Mouse (Mus musculus) hindbrain, embryonic 16.5 days (tissue): ENCODE data around the gene Ankrd55. TPM values are rescaled to one million over a fixed set of nuclear protein-coding genes. Genes with fewer than 3 reads are reported as not detected.

Experiments used
- ATAC-seq: fragments of 200-750 bp; cut with Nextera tagmentation; 2 replicates; pipeline ENCODE4 v1.8.0; 2017; ENCODE audit warnings: moderate TSS enrichment, moderate library complexity
- H3K27ac ChIP-seq: fragments of 300-500 bp; sonication (generic); 2 replicates; pipeline ENCODE4 v1.5.1; 2014; ENCODE audit warnings: low read depth, mild to moderate bottlenecking, control low read depth, low read length, moderate library complexity
- H3K27me3 ChIP-seq: fragments of 300-500 bp; sonication (generic); replicated peaks from 2 replicates; pipeline ENCODE4 v1.6.1; 2014; ENCODE audit warnings: low read length; ENCODE audit not compliant: control insufficient read depth, insufficient read depth
- H3K36me3 ChIP-seq: fragments of 300-500 bp; sonication (generic); 2 replicates; pipeline ENCODE4 v1.6.1; 2014; ENCODE audit warnings: mild to moderate bottlenecking, low read length, moderate library complexity, mixed read lengths; ENCODE audit not compliant: control insufficient read depth, insufficient read depth
- H3K4me1 ChIP-seq: fragments of 300-500 bp; sonication (generic); 2 replicates; pipeline ENCODE4 v1.6.1; 2014; ENCODE audit warnings: low read depth, low read length; ENCODE audit not compliant: control insufficient read depth, insufficient read depth
- H3K4me2 ChIP-seq: fragments of 300-500 bp; sonication (generic); 2 replicates; pipeline ENCODE4 v1.6.1; 2014; ENCODE audit warnings: mild to moderate bottlenecking, low read length, control low read depth, moderate library complexity
- H3K4me3 ChIP-seq: fragments of 300-500 bp; sonication (generic); 2 replicates; pipeline ENCODE4 v1.5.1; 2014; ENCODE audit warnings: mild to moderate bottlenecking, low read length, control low read depth, moderate library complexity
- H3K9ac ChIP-seq: fragments of 300-500 bp; sonication (generic); 2 replicates; pipeline ENCODE4 v1.6.1; 2014; ENCODE audit warnings: low read depth, mild to moderate bottlenecking, control low read depth, low read length, moderate library complexity
- H3K9me3 ChIP-seq: fragments of 300-500 bp; sonication (generic); 2 replicates; pipeline ENCODE4 v1.6.1; 2014; ENCODE audit warnings: mild to moderate bottlenecking, low read length, moderate library complexity; ENCODE audit not compliant: control insufficient read depth
- WGBS: fragments of 180-500 bp; shearing (Covaris S2); extraction: QIAGEN DNeasy Blood & Tissue Kit; methylation state at CpG from one replicate; pipeline ENCODE4 v1.1.7; 2014; 5-methylcytosine and 5-hydroxymethylcytosine counted together
- polyA plus RNA-seq: library from polyadenylated mRNA; unstranded; fragments of >200 nt; fragmentation: Nextera tagmentation; extraction: Ambion mirVana; gene quantifications from 2 replicates; pipeline ENCODE4 v1.2.1, GENCODE M21; 2015

Gene Ankrd55
- polyA plus RNA-seq, 1 experiment from 2014 or later = 12.6 TPM

- Histone ChIP-seq H3K4me3 (no peak overlapping the region), H3K27ac (no peak overlapping the region), H3K9me3 (no peaks in the 10 kb centered on the region), H3K27me3 (no peaks in the 10 kb centered on the region), H3K4me2 (no peak overlapping the region), H3K36me3 (no peaks in the 10 kb centered on the region), H3K4me1 (no peaks in the 10 kb centered on the region), H3K9ac (no peak overlapping the region)
- WGBS = 64% methylated on average over 2 of the region's 2 CpGs
- no peak for ATAC-seq
These were observed 98.3 kb downstream of the Ankrd55 start for GRCm38 (mm10) chr13:112386494-112387075.

- Histone ChIP-seq H3K27ac (no peak overlapping the region), H3K9me3 (no peaks in the 10 kb centered on the region), H3K4me2 (no peak overlapping the region), H3K9ac (no peak overlapping the region), H3K4me1 (no peaks in the 10 kb centered on the region), H3K27me3 (no peaks in the 10 kb centered on the region), H3K36me3 (no peaks in the 10 kb centered on the region), H3K4me3 (no peak overlapping the region)
- no peak for ATAC-seq
- WGBS = 85% methylated on average over 5 of the region's 5 CpGs
These were observed 99.0 kb downstream of the Ankrd55 start for GRCm38 (mm10) chr13:112387279-112387678.

- Histone ChIP-seq H3K4me2 (no peak overlapping the region), H3K27me3 (no peaks in the 10 kb centered on the region), H3K9me3 (no peaks in the 10 kb centered on the region), H3K27ac (no peak overlapping the region), H3K4me1 (no peaks in the 10 kb centered on the region), H3K36me3 (no peaks in the 10 kb centered on the region), H3K4me3 (no peak overlapping the region), H3K9ac (no peak overlapping the region)
- ATAC-seq = no peak
- WGBS = 93% methylated on average over 3 of the region's 3 CpGs
These were observed 99.9 kb downstream of the Ankrd55 start for GRCm38 (mm10) chr13:112388176-112388575.

GRCm38 (mm10) chr13:112390206-112390605 lies 102.0 kb downstream of the Ankrd55 start:
- Histone ChIP-seq H3K4me1 (no peaks in the 10 kb centered on the region), H3K27ac (no peak overlapping the region), H3K4me3 (no peak overlapping the region), H3K4me2 (no peak overlapping the region), H3K36me3 (no peaks in the 10 kb centered on the region), H3K9me3 (no peaks in the 10 kb centered on the region), H3K27me3 (no peaks in the 10 kb centered on the region), H3K9ac (no peak overlapping the region)
- WGBS = 88% methylated on average over 1 of the region's 1 CpGs
- no peak for ATAC-seq

DNA sequence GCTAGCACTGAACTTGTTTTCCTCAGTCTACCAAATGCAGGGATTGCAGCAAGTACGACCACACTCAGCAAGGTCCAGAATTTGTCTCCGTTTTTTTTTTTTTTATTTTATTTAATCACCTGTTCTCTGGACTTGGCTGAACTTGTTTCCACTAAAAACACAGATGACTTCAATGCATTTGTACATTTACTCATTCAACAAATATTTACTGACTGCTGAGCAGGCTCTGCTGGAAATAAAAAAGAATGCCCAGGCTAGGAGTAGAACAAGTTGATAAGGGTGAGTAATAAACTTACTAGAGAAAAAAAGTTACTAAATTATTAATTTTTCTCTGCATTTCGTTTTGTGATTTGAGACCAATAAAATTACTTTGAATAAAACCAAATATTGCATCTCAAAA lies 103.1 kb downstream of the Ankrd55 start:
- Histone ChIP-seq H3K27ac (no peak overlapping the region), H3K4me1 (no peaks in the 10 kb centered on the region), H3K4me2 (no peak overlapping the region), H3K9me3 (no peaks in the 10 kb centered on the region), H3K9ac (no peak overlapping the region), H3K4me3 (no peak overlapping the region), H3K36me3 (no peaks in the 10 kb centered on the region), H3K27me3 (no peaks in the 10 kb centered on the region)
- WGBS = 79% methylated on average over 3 of the region's 3 CpGs
- ATAC-seq = no peak

DNA sequence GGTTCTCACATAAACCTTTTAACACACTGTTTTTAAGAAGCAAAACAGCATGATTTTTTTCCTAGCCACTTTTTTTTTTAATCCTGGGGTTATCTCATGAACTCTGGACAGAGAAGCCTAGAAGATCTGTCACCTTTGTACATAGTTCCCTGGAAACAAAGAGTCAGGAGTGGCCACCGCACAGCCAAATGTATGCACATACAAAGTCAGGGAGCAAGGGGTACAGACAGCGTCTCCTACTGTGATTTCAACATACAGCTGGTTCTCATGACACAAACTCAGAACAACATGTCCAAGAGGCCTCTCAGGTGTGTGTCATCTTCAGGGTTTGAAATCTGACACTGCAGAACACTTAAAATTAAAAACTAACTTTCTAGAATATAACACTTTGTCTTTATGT lies 105.1 kb downstream of the Ankrd55 start:
- Histone ChIP-seq H3K4me3 (no peak overlapping the region), H3K27me3 (no peaks in the 10 kb centered on the region), H3K9me3 (no peaks in the 10 kb centered on the region), H3K9ac (no peak overlapping the region), H3K27ac (no peak overlapping the region), H3K4me1 (no peaks in the 10 kb centered on the region), H3K4me2 (no peak overlapping the region), H3K36me3 (no peaks in the 10 kb centered on the region)
- ATAC-seq = no peak
- WGBS = 92% methylated on average over 2 of the region's 2 CpGs

DNA sequence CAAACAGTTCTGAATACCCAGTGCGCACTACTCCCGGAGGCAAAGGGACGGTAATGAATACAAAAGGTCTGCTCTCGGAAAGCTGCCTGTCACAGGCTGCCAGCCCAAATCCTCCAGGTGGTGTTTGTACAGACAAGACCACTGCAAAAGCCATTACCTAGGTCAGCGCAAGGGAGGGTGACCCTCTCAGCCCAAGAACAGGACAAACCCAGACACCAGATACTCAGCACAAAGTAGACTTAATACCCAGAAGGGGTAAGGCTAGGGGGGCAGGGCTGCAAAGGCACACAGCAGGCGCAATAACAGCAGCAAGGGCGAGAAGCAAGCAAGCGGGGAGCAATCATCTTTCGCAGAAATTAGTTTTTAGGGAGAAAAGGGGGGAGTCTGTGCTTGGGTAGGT lies 106.0 kb downstream of the Ankrd55 start:
- no peaks in the 10 kb centered on the region for H3K4me1 ChIP-seq
- no peak overlapping the region for H3K9ac ChIP-seq
- no peak for ATAC-seq

DNA sequence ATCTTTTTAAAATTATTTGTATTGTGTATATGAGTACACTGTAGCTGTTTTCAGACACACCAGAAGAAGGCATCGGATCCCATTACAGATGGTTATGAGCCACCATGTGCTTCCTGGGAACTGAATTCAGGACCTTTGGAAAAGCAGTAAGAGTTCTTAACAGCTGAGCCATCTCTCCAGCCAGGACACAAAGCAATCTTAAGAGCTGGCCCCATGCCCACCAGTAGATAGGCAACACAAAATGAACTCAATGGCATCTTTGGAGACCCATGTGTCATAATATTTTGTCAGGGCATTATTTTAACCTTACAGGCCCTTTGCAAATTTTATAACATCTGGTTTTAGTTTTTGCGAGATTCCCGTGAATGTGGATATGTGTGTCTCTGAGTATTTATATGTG lies 116.5 kb downstream of the Ankrd55 start:
- no peak overlapping the region for H3K27ac ChIP-seq
- no peak for ATAC-seq
- no peak overlapping the region for H3K4me3 ChIP-seq
- 86% methylated on average over 3 of the region's 3 CpGs for WGBS
- H3K4me2 ChIP-seq = no peak overlapping the region
- no peaks in the 10 kb centered on the region for H3K4me1 ChIP-seq
- no peak overlapping the region for H3K9ac ChIP-seq
- H3K9me3 ChIP-seq = no peaks in the 10 kb centered on the region
- H3K36me3 ChIP-seq = no peaks in the 10 kb centered on the region
- no peaks in the 10 kb centered on the region for H3K27me3 ChIP-seq

More for the DNA sequence above, 106.0 kb downstream of the Ankrd55 start:
- H3K27ac ChIP-seq = no peak overlapping the region
- H3K4me3 ChIP-seq = no peak overlapping the region
- WGBS = 73% methylated on average over 9 of the region's 9 CpGs
- no peaks in the 10 kb centered on the region for H3K9me3 ChIP-seq
- H3K4me2 ChIP-seq = no peak overlapping the region
- H3K36me3 ChIP-seq = no peaks in the 10 kb centered on the region
- no peaks in the 10 kb centered on the region for H3K27me3 ChIP-seq

DNA sequence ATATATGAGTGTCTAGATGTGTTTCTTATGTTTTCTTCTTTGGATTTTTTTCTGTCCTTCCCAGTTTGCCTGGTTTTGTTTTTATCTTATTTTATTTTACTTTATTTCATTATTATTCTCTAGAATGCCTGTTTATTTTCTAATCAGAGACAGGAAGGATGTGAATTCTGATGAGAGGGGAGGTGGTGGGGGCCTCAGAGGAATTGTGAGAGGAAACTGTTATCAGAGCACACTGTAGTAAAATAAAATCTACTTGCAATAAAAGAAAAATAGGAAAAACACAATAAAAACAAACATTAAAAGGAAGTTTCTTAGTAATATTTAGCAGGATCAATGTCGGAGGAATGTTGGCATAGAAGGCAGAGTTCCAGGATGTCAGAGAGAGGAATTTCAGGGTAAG lies 116.9 kb downstream of the Ankrd55 start:
- WGBS = 87% methylated on average over 1 of the region's 1 CpGs
- no peak overlapping the region for H3K9ac ChIP-seq
- no peak overlapping the region for H3K27ac ChIP-seq
- H3K4me1 ChIP-seq = no peaks in the 10 kb centered on the region
- no peak overlapping the region for H3K4me2 ChIP-seq
- no peaks in the 10 kb centered on the region for H3K9me3 ChIP-seq
- no peaks in the 10 kb centered on the region for H3K36me3 ChIP-seq
- H3K27me3 ChIP-seq = no peaks in the 10 kb centered on the region
- no peak overlapping the region for H3K4me3 ChIP-seq
- ATAC-seq = no peak

- H3K4me2 ChIP-seq = no peak overlapping the region
- 86% methylated on average over 2 of the region's 2 CpGs for WGBS
- no peak overlapping the region for H3K9ac ChIP-seq
- no peaks in the 10 kb centered on the region for H3K27me3 ChIP-seq
- no peak overlapping the region for H3K4me3 ChIP-seq
- H3K36me3 ChIP-seq = no peaks in the 10 kb centered on the region
- no peak for ATAC-seq
- no peaks in the 10 kb centered on the region for H3K9me3 ChIP-seq
- H3K4me1 ChIP-seq = no peaks in the 10 kb centered on the region
- H3K27ac ChIP-seq = no peak overlapping the region
These were observed 118.4 kb downstream of the Ankrd55 start for GRCm38 (mm10) chr13:112406618-112407017.
